Mouse (Mus musculus): ENCODE data around the gene Zfp277. TPM values are rescaled to one million over a fixed set of nuclear protein-coding genes. Genes with fewer than 3 reads are reported as not detected.

Gene Zfp277
- total RNA-seq, 2 experiments from 2014 or later: 12.0 to 13.6 TPM

DNA sequence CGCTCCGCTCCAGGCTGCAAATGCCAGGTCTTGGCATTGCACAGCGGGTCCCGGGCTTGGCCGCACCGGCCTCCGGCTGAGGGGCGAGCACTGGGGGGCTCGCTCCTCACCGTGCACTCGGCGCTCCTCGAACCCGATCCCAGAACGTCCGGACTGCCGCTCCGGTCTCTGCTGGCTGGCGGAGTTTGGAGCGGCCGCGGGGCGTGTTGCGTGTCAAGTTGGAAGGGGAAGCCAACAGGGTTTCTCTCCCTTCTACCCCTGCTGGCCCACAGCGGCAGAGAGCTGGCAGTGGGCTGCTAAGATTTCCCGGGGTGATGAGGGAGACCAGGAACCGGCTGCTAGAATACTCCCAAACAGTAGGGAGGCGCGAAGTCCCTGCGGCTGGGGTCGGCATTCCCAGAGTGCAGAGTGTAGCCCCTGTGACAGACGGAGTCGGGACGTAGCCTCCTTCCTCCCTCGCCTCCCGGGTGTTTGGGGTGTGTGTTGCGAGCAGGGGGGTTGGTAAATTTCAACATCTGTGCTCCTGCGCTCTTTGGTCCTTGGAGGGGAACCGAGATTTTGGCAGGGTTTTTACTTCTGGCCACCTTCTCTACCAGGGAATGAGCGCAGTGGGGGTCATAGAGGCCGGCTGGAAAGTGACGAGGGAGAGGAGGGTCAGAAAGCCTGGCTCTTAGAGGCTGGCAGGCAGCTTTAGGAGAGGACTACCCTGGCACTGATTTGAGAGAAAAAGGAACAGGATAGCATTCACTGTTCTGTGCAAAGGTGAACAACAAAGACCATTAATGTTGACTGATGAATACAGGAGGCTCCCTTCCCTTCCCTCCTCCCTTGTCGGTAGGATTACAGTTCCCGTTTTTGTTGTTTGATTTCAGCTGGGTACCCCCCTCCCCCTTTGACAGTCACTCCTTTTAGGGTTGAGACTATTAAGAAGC, 1.0 kb upstream of the Zfp277 start:
- intact Hi-C loops (cut with DNase I): loop anchor here (2.0 to 10.0 kb wide), 8 partner anchors 36 to 412 kb away; partner anchors contain the start of gene Arl4a
- peak; percentile 50 to 69 for DNase-seq

DNA sequence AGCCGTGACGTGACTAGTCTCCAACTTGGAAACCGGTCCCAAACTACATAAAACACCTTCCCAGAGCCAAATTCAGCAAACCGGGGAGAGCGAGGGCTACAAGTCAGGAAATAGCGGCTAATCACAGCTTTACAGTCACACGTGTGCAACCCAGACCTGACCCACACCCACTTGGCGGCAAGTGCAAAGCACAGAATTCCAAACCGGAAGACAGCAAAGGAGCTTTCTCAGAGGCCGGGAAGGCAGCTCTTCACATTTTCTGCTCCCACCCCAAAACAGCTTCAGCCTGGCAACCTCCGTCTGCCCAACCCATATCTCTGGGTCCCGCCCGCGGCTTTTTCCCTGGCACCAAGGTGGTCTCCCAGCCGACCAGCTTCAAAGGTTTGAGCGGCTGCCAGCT, 496 bp downstream of the Zfp277 start:
- DNase-seq: no peak
- intact Hi-C loops (cut with DNase I): loop anchor here (5.0 to 10.0 kb wide), 6 partner anchors 37 to 410 kb away; partner anchors contain the start of gene Arl4a

DNA sequence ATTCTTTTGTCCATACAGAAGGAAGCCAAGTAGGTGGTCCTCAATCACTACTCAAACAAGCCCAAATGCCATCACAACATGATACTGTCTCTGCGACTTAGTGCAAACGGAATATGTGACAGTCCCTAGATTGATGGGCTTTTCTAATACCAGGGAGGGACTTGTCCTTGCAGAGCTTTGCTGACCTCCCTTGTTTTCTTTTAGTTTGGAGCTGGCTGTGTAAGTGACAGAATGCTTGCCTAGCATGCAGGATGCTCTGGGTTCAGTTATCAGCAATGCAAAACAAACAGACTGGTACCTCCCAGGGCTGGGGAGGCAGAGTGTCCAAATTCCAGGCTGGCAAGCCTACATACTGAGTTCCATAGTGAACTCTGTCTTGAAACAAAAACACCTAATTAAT, 7.7 kb downstream of the Zfp277 start:
- intact Hi-C loops (cut with DNase I): no loop called here
- no peak for DNase-seq

DNA sequence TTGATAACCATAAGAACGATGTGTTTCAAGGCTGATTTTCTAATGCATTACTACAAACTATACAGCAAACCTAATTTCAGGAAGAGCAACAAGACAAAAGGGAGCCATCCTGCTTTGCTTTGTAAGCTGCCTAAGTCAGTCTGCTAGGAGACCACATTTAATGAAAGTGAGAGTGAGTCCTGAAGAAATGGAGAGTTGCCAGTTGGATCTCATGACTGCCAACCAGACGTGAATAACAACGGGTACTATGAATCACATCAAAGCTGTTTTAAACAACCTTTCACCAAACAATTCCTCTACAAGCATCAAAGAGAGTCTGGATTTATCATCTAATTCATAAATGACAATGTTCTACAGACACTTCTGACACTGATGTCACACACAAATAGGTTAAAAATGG, 11.6 kb downstream of the Zfp277 start:
- intact Hi-C loops (cut with DNase I): no loop called here
- DNase-seq: no peak

DNA sequence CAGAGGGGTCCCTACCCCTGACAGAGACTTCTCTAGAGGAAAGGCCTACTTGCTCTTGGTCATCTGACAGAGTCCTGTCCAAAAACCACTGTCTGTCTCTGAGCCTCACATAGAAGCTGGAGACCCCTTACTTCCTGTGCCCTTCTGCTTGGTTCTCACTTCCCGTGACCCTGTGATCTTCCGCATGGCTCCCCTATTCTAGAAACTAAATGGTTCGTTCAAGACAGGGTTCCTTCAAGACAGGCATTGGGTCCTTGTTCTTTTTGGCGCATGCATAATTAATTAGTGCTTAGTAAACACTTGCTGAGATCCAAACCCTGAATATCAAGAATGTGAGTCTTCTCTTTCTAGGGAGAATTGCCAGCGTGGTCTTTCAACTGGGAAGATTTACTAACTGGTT, 14.6 kb downstream of the Zfp277 start:
- no peak for DNase-seq
- intact Hi-C loops (cut with DNase I): no loop called here

DNA sequence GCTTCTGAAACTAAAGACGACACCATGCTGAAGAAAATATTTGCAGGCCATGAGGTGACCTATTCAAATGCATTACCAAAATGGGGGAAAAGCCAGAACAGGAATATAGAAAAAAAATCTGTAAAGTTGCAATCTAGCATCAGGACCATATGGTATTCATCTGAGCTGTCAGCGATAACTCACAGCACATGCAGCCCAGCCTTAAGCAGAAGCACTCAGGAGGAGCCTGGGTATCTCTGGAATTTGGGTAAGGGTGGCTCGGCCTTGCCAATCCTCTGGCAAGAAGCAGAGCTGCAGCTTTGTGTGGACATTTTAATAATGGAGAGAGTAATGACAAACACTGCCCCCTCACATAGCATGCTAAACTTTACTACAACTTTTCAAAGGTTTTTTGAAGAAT, 15.7 kb downstream of the Zfp277 start:
- intact Hi-C loops (cut with DNase I): no loop called here
- DNase-seq: no peak

DNA sequence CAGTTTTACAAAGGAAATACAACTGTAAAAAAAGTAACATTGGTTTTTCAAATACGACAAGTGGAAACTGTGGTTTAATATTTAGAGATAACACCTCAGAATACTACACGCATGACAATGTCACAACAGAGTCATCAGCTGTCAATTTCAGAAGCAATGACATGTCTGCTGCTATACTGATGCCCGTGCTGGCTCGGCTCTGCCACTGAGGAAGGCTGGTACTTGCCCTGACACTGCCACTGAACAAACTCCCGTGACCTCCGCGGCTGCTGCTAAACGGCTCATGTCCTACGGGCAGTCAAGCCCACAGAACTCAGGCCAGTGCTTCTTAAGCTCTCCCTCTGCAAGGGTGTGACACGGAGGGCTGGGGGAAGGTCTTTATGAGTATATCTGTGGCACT, 18.1 kb downstream of the Zfp277 start:
- intact Hi-C loops (cut with DNase I): no loop called here
- no peak for DNase-seq

DNA sequence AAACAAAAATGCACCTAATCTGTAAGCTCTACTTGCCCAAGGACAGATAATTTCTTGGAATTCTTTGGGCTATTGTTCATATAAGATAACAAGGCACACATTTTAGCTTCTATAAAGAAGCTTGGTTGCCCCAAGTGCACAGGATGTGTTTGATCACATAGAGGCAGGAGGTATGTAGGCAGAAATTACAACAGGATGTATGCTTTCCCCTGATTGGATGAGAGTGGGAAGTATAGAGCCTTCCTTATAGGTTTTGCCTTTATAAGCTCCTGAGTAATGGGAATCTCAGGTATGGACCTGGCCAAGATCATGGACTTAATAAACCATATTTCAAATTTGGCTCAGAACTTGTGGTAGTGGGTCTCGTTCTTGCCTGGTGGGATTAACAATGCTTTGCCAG, 20.7 kb downstream of the Zfp277 start:
- DNase-seq: no peak
- intact Hi-C loops (cut with DNase I): no loop called here

DNA sequence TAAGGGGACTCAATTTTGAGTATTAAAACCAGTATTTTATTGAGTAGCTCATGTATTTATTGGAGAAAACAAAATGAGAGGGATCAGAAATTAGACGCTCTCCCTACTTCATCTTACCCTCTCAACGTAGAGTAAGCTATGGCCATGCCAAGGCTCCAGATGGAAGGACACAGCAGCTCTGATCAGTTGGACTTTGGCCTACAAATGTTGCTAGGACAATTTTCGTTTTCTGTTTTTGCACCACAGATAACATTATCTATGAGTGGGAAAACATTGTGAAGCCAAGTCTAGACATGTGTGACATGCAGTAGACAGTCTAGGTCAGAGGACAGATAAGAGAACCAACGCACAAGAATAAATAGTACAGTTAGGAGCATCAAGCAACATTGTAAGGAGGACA, 28.4 kb downstream of the Zfp277 start:
- DNase-seq: no peak
- intact Hi-C loops (cut with DNase I): no loop called here

DNA sequence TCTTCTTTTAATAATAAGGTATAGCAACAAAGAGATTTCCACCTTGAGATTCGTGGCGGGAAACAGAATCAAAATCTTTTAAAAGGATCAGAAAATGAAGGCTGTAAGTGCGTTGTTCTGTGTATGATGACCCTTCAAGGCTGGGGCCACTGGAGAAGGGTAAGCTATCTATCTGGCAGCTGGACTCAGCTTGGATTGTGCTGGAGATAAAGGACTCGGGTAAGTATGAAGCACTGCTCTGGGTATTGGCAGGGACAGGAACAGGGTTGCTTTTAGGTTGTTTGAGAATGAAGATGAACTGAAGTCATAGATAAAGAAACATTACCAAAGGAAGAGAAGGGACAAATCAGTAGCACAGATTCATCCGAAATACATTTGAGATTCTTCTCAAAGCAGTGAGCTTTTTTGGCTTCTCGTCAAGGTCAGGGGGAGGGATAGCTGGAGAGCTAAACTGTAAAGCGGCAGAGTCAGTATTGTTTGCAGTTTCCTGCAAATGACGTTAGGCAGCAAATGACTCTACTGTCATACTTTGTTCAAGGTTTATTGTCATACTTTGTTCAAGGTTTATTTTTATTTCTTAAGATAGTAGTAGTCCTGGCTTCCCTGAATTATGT, 30.3 kb downstream of the Zfp277 start:
- no peak for DNase-seq
- intact Hi-C loops (cut with DNase I): no loop called here

DNA sequence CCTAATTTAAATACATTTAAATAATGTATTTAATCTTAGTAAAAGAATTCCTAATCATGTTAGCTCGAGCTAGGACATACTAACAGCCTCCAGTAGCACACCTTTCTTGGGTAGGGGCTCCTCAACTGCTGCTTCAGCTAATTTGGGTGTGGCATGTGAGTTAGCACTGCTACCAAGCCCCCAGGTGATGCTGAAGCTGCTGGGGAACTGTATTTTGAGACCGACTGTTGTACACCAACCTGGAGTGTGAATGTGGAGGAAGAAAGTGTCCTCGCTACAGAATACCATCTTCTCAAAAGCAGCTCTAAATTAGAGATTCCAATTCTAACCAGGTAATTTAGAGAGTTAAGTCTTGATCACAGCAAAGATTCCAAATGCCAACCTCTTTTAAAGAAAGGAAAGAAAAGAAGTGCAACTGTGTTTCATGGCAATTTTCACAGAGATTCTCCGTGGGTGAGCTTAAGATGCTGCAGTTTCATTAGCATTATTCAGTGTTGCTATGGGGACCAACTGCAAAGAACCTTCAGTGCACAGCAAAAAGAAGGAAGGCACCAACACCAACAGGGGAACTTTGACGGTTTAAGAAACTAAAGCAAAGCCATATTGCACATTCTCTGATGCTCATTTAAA, 30.9 kb downstream of the Zfp277 start:
- intact Hi-C loops (cut with DNase I): no loop called here
- DNase-seq: no peak

DNA sequence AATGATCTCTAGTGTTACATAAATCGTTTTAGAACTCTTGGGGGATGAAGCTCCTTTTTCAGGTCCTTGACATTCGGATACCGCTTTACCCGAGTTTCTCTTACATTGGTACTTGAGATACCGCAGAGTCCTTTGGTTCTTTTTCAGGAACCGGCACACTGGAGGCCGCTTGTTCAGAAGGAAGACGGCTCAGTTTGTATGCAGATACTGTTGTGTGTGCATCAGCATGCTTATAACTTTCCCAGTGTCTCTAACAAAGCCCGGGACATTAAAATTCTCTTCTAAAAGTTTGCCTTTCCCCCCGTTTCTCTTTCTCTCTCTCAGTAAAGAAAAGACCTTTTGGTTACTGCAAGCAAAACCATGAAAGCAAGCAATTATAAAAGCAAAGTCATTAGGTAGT, 45.9 kb downstream of the Zfp277 start:
- intact Hi-C loops (cut with DNase I): no loop called here
- DNase-seq: no peak

DNA sequence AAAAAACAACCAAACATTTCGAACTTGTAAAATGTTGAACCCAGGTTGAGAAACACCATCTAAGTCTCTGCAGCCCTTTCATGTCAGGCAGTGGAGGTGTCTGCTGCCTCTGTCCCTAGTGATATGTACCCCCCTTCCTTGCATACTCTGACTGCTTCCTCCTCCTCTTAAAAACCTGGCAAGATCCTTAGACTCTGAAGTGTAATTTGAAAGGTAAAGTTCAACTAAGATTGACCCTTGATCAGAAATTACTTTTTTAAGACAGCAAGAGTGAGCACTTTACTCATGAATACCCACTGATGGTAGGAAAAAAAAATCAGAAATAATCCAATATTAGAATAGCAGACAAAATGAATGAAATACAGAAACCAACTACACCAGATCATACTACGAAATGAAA, 46.3 kb downstream of the Zfp277 start:
- intact Hi-C loops (cut with DNase I): no loop called here
- DNase-seq: no peak

DNA sequence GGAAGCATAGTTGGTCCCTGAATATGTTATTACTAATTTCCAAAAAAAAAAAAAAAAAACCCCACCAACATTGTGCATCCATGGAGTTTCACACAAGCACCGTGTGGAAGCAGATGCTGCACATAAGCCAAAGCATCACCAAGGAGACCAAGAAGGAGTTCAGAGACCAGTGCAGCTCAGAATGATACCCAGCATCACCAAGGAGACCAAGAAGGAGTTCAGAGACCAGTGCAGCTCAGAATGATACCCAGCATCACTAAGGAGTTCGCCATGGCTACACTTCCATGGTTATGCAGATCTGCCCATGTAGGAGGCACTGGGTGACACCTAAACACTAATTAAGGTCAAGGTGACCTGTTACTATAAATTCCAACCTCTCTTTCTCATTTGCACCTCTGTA, 46.8 kb downstream of the Zfp277 start:
- intact Hi-C loops (cut with DNase I): no loop called here
- DNase-seq: no peak

DNA sequence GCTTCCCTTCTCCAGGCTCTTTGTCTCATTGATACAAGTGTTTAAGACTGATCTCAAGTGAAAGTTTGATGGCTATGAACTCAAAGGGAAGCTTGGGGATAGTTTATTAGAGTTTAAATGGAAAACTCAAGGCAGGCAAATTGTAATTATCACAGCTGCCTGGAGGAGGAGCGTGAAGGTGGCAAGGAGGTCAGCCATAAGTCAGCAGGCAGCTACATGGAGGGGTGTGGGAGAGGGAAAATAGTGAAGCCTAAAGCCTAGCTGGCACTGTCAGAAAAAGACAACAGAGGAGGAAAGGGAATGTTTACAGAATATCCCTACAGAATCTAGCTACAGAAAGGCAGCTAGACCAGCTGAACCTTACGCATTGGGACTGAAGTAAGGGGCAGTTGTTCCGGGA, 52.8 kb downstream of the Zfp277 start:
- intact Hi-C loops (cut with DNase I): no loop called here
- DNase-seq: no peak

DNA sequence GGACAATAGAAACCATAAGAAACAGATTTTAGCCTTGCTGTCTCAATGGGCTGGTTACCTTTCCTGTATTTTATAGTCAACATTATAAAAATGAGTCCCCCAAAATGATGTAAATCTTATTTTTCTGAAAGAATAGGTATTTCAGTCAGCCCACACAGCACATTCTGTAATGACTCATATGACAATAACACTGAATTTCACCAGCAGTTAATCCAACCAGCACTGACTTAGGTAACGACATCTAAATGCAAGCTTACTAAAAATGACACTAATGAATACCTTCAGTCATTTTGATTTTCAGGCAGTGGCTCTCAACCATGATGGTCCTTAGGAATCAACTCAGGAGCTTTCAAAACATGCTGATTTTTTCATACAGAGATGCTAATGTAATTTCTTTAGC, 54.4 kb downstream of the Zfp277 start:
- intact Hi-C loops (cut with DNase I): no loop called here
- no peak for DNase-seq

DNA sequence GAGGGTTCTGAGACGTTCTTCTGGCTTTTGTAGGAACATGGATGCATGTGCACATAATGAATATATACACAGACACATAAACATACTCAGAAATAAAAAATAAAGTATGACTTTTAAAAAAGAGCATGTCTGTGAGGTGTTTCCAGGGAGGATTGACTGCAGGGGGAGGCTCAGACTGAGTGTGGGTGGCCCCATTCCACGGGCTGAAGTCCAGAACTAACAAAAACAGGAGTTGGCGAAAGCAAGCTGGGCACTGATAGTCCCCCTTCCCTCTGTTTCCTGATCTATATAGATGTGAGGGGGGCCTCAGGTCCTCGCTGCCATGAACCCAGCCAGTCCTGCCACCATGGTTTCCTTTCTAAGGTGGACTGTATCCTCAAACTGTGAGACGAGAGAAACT, 57.9 kb downstream of the Zfp277 start:
- DNase-seq: no peak
- intact Hi-C loops (cut with DNase I): loop anchor here (5.0 kb wide), 1 partner anchor 175 kb away; no protein-coding TSS in a partner anchor

DNA sequence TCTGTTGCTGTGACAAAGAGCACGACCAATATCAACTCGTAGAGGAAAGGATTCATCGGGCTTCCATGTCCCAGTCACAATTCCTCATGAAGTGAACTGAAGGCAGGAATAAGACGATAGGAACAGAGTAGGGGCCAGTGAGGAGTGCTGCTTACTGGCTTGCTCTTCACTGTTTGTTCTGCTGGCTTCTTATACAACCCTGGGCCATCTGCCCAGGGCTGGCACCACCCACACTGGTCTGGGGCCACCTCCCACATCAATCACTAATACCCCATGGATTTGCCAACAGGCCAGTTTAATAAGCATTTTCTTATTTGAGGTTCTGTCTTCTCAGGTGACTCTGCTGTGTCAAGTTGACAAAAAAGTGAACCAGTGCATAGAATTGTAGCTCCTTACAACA, 60.4 kb downstream of the Zfp277 start:
- intact Hi-C loops (cut with DNase I): loop anchor here (5.0 kb wide), 1 partner anchor 177 kb away; no protein-coding TSS in a partner anchor
- DNase-seq: no peak

DNA sequence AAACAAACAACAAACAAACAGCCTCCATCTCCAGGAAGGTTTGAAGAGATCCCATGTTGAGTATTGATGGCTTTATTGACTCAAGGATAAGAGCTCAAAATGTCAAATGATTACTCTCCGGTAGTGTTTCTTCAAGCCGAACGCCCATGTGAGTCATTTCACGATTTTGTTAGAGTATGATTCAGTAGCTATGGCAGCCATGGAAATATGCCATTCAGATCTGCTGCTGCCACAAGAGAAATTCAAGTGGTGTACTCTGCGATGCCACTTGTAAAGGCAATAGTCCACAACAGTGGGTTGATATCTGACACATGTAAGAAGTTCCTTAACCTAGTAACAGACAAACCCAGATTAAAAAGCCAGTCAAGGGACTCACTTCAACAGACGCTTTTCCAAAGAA, 62.0 kb downstream of the Zfp277 start:
- no peak for DNase-seq
- intact Hi-C loops (cut with DNase I): loop anchor here (5.0 kb wide), 1 partner anchor 64 kb away; the partner anchor contains the start of genes Dock4 and Zfp277

DNA sequence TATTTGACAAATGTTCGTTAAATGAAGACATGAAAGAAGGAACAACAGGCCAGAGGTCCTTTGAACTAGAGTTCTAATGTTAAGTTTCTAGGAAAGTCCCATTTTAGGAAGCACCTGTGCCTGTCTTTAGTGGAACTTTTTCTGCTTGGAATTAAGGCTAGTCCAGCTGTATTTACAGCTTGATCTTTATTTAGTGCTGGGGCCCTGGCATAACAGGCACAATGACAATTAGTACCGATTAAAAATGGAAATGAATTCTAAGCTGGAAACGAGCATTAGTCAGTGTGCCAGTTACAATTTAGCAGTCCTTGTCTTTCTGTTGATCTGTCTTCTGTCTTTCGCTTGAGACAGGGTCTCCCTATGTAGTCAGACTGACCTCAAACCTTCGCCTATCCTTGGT, 63.2 kb downstream of the Zfp277 start:
- no peak for DNase-seq
- intact Hi-C loops (cut with DNase I): loop anchor here (5.0 kb wide), 1 partner anchor 65 kb away; the partner anchor contains the start of genes Dock4 and Zfp277

DNA sequence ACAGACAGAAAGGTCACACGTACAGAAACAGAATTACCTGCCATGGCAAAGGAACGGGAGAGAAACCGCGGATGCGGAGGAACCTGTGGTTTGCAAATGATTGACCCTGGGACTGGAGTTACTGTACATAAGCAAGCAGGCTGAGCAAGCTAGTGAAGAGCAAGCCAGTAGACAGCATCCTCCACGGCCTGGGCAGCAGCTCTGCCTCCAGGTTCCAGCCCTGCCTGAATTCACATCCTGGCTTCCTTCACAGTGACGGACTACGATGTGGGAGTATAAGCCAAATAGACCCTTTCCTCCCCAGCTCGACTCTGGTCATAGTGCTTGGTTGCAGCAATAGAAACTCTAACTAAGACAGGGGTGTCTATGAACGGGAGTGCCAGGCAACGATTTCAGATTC, 63.9 kb downstream of the Zfp277 start:
- DNase-seq: peak in 1 of 2 experiments; percentile 6
- intact Hi-C loops (cut with DNase I): loop anchor here (5.0 kb wide), 1 partner anchor 65 kb away; the partner anchor contains the start of genes Dock4 and Zfp277
